Mouse (Mus musculus) kidney, adult 8-10 months (tissue): ENCODE results near the gene Zc3h7a.
"Not testable (repeated sequence)": the region's sequence is repeated elsewhere in the genome, so short reads cannot be mapped to it uniquely, and the experiment has no call there.

Experiments
- DNase-seq, 2 experiments: peaks; one replicate each; pipeline ENCODE4 v3.0.0; 2022

Zc3h7a gene

DNA sequence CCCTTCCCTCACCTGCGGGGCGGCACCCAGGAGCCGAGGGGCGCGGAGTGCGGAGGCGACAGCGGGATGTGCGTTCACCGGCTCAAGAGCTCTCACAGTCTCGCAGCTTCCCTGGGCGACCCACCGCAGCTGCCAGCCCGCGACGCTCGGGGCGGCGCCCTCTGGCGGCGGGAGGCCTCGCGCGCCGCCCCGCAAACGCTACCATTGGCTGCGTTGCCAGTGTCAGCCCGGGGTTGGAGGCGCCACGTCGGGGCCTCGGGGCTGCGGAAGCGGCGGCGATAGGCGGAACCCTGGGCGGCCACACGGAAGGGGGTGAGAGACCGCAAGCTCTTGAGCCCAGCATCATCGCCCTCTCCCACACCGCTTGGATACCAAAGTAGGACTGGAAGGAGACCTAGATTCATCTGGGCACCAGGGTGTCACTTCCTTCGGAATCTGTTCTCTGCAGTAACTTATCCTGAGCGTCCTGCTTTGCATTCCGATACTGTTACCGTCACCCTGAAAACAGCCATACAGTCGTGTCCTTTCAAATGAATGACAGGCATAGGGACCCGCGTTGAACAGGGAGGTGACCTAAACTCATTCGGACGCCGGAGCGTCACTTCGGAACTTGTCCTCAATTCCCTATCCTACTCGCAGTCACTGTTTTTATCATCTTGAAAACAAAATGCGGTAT is at the start of gene Zc3h7a:
TSS of gene Zc3h7a (minus strand) at position 186 of the 676 bp plus-strand sequence.
- peak; percentile 86 to 89 for DNase-seq

DNA sequence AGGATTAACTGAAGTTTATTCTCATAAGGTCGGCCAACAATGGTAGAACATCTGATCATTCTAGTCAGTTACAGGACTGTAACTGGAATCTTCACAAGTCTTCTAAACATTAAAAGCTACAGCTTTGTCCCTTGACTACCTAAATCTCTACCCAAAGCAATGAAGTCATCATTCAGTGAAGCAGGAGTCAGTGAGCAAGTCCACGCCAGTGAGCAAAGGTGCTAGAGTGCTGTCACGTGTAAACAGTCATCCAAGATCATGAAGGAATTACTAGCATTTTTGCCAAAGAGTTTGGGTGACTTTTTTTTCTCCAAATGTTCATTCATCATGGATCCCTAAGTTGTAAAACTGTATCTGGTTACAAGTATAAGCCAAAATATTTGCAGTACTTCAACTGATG is 41.6 kb upstream of the Zc3h7a start:
- DNase-seq = no peak

DNA sequence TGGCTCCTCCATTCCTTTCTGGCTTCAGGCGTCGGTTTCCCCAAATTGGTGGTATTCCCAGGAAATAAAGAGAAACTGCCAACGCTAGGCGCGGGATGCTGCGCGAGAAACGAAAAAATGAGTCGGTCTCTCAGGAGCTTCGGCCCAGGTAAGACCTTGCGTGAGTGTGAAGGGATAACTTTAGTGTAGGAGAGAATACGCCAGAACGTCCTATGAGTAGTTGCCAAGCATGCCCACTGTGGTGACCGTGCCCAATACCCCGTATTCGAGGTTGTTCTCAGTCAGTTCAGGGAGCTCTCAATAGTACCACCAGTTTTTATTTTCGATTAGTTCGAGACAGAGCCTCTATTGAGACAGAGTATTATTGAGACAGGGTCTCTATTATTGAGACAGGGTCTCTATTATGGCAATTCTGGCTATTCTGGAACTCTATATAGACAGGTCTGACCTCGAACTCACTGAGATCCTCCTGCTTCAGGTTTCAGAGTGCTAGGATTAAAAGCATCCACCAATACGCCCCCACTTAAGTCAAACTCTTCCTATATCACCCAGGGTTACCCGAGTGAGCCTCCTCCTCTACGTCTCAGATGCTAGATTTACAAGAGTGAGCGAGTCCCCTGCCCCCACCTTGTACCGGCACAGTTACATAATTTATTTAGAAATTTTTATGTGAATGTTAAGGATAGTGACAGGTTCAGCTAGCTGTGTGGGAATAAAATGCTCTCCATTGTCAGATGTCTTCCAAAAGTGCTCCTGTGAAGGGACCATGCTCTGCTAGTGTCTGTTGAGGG is 27.6 kb upstream of the Zc3h7a start:
- peak in 1 of 2 experiments; percentile 4 for DNase-seq

DNA sequence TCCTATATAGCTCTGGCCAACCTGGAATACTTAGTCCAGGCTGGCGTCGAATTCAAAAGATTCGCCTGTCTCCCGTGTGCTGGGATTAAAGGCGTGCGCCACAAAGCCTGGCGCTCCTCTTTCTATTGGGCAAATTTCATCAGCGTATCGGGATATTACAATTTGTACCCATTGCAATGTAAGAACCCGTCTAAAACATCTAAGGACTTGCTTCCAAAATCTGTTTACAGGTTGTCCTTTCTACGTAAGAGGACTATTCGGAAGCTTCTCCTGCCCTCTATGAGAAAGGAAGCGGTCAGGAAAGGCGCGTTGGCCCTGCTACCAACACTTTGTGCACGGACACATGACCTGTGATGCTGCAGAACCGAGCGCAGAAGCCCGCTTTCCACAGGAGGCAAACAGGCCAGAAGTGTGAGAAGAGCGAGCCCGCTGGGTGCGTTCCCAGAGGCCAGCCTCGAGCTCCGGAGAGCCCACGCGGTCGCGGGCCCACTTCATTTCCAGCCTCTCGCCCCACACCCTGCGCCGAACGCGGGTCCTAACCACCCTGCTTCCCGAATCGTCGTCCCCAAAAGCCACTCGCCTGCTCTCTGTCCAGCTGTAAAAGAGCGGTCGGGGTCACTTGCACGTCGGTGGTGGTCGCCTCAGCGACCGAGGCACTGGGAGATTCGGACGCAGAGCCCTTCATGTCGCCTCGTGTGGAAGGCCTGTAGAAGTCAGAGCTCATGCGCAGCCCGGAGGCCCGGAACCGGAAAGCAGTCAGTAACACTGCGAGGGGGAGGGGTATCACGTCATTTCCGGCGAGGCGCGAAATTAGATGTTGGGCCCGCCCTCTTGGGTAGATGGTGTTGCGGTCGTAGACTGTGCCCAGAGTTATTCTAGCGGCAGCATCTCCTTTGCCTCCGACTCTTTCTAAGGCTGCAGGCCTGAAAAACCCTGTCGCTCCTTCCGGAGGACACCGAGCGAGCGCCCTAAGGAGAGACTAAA is 26.7 kb upstream of the Zc3h7a start, which contains the start of gene Rsl1d1:
TSS of gene Rsl1d1 (minus strand) at position 761 of the 984 bp plus-strand sequence.
- peak; percentile 90 to 93 for DNase-seq

DNA sequence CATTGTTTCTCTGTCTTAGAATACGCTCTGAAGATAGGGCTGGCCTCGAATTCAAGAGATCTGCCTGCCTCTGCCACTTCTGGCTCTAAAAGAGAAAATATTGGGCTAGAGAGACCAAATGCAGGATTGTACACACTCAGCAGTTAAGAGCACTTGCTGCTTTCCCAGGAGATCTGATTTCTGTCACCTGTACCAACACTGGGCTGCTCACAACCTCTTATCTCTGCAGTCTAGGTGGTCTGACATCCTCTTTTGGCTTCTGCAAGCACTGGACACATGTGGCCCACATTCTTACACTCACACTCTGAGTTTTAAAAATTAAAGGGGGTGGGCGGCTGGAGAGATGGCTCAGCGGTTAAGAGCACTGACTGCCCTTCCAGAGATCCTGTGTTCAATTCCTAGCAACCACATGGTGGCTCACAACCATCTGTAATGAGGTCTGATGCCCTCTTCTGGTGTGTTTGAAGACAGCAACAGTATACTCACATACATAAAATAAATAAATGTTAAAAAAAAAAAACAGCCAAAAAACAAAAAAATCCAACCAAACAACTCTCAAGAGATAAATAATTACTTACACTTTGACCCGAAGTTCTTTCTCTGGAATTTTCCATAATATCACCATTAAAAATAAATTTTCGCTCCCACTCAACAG is 25.7 kb upstream of the Zc3h7a start:
- DNase-seq = no peak

DNA sequence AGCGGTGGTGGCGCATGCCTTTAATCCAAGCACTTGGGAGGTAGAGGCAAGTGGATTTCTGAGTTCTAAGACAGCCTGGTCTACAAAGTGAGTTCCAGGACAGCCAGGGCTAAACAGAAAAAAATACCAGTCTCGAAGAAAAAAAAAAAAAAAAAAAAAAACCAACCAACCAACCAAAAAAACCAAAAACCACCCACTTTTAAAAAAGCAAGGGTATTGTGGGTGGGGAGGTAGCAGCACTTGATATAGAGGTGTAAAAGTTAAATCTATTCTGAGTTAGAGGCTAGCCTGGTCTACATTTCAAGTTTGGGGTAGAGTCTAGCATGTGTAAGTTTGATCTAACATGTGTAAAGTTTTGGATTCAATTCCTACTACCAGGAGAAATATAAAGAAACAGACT is 24.1 kb upstream of the Zc3h7a start:
- DNase-seq = no peak

DNA sequence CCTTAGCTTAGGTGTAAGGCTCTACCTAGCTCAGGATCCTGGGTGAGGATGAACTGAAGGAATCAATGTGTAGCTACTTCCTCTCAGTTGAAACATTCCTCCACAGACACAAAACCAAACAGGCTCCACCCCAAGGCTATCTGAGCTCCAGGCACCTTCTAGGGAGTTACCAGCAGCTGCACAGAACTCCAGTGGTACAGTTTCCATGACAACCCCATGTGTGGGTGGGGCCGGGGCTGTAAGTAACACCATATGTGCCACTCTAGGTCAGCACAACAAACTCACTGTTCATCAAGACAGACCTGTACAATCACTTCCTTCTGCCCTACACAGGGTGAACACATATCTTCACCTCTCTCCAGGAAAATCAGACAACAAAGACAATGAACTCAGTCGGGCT is 22.3 kb upstream of the Zc3h7a start:
- DNase-seq = no peak

DNA sequence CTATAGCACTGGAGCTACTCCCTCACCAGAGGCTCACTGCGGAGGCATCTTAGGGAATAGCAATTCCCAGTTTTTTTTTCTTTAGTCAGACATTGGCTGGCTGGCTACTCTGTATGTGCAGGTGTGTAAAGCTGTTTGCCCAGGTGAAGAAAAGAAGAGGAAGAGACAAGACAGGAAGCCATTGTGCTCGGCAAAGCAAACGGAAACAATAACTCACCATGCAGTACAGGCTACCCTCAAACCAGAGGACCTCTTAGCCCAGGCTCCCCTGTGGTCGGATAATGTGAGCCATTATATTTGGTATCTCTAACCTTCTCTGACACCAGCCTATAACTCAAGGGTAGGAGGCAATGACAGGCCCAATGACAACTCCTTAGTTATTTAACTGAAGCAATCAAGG is 20.9 kb upstream of the Zc3h7a start:
- no peak for DNase-seq

DNA sequence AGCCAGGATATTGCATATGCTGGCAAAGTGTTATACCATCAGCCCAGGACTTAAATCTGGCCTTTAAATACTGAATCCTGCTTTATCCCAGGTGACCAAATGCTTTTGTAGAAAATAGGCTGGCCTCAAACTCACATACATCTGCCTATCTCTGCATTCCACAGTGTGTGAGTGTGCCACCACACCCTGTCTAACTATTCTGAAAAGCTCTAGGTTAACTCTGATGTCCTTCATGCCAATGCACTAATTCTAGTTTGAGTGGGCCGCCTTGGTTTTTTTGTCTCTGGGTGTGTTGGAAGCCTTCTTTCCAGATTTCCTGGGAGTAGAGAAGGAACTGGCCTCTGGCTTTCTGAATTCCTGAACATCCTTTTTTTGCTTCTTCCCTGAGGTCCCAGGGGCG is 17.0 kb upstream of the Zc3h7a start:
- no peak for DNase-seq

DNA sequence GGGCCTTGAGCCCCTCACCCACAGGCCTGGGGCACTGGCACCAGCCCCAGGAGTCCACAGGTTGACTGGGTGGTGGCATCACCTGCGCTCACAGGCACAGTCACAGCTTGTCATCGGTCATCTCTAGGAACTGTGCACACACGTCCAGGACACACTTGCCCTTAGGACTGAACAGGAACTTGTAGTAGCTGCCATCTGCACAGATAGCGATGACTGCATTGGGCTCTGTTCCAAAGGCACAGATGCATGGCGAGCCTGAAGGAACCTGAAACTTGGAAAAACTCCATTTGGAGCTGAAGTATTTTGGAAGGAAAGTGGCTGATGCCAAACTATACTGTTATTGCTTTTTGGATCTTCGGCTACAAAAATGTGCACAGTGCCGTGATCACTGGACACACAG is 14.0 kb upstream of the Zc3h7a start:
- DNase-seq = no peak

DNA sequence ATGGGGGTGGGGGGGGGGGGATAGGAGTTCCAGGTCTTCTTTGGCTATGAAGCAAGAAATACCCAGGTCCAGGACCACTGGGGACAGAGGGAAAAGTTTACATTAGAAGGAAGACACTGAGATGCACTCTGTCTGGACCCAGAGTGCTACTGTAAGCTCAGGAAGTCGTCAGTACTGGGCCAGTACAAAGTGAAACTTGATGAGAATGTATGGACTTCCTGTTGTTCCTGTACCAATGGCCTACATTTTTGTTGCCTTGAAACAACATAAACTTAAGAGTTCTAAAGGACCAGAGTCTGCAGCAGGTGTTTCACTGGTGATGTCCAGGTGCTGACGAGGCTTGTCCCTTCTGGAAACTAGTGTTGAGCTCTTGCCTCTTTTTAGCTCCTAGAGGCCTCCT is 1.2 kb upstream of the Zc3h7a start:
- DNase-seq = no peak

DNA sequence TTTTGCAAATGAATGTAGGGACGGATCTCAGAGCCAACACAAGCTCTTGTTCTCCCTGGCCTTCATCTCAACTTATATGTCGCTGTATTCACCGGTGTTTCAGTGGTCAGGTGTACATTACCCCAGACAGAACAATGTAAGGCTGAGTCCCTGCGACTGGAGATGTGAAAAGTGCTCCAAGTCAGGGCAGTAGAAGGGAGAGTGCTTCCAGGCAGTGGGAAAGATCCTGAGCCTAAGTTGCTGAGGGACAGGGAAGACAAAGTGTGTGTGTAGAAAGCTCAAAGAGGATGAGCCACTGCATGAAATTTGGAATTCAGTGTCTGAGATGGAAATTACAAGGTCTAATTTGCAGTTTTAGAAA is 671 bp upstream of the Zc3h7a start:
- no peak for DNase-seq

DNA sequence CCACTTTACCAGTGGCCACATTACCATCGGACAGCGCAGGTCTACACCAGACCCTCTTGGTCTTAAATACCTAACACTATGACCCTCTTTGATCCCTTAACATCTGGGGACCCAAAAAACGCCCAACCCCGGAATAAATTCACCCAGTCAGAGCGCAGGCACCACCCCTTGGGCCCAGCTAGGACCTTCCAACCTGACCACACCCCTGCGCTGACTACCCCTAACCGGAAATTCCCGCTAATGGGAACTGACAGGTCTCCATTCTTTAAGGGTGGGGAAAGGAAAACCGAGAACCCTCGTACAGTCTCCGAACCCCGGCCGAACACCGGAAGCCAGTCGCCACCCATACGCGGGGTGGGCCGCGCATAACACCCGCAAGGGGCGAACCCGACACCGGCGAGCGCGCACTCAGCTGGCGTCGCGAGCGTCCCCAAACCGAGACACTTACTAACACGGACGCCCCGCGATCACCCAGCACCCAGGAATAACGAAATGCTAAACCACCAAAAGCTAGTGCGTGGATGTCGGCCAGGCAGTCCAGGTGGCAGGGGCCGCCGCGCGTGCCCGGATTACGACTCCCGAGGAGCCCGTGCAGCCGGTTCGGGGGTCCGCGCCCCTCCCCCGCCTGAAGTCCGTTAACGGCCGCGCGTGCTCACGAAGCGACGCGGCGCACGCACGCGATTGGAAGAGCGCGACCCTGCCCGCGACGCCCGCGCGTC is 545 bp downstream of the Zc3h7a start:
- peak; percentile 64 to 68 for DNase-seq

DNA sequence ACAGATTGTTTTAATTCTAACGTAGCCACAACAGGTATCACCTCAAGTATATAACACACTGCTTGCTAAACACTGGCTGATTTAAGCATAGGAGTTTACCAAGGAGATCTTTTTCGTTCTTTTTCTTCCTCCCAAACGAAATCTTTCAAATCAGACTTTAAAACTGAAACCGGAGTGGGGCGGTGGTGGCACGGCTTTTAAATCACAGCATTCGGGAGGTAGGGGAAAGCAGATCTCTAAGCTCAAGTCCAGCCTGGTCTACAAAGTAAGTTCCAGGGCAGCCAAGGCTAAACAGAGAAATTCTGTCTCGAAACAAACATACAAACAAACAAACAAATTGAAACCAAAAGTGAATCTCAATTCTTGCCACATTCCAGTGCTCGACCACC is 1.1 kb downstream of the Zc3h7a start:
- DNase-seq = no peak

DNA sequence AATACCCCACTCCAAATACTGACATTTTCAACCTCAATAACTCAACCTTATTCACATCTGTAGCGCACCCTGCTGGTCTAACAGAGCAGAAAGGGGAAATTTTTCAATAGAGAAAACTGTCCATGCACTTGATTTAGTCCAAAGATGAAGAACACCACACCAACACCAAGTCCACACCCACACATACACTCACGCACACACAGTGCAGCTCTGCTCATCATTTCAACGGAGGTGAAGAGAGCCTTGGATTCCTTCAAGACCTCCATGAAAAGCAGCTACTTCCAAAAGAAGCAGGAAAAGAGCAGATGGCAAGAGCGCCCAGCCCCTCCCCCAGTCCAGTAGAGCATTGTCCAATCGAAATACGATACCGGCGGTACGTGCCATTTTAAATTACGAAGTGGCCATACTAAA is 1.5 kb downstream of the Zc3h7a start:
- DNase-seq = peak; percentile 41 to 58

DNA sequence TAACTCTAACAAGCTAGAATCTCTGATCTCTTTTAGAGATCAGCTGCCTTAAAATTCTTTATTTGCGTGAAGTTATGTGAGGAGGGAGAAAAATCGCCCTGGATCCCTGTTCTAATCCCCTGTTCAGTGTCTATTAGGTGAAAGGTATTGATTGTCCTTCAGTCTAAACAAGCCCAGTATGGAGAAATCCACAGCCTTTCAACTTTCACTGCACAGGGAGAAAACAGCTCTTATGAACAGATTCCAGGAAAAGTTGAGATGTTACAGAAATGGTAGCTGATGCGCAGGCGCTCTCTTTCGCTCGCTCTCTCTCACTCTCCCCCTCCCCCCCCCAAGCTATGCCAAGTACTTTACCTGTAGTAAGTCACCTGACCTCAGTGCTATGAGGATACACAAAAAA is 4.5 kb downstream of the Zc3h7a start:
- DNase-seq = no peak

DNA sequence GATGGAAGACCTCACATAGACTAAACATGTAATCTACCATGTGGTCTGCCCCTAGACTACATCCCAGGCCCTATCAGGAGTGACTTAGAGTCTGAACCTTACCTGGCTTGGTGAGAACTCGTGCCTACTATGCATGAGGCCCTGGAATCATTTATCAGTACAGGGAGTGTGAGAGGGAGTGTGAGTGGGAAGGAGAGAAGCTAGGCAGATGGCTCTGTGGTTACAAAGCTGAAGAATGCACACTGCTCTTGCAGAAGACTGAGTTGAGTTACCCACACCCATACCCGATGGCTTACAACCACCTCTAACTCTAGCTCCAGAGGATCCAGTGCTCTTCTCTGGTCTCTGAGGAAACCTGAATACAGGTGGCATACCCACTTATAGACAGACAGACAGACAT is 9.8 kb downstream of the Zc3h7a start:
- no peak for DNase-seq

DNA sequence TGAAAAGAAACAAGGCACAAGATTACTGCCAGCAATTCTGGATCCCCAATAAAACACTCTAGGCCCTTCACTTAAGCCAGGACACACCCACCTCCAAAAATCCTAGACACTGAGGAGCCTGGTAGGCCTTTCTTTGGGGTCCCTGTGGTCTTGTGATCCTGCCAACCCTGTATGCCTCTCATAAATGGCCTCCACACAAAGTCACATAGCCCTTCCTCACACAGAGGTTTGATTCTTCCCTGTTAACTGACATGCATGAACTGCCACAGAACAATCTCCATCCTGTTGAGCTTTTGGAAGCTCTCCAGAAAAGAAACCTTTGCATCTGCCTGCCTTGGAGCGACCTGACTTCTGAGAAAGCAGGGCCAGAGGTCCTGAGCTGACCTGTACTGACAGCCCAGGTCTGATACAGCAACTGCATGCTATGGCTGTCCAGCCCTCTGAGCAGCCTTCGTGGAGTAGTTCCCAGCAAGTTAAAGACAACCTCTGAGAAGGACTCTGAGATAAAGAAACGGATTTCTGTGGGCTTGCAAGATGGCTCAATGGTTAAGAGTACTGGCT is 11.4 kb downstream of the Zc3h7a start:
- DNase-seq = peak; percentile 29 to 35

DNA sequence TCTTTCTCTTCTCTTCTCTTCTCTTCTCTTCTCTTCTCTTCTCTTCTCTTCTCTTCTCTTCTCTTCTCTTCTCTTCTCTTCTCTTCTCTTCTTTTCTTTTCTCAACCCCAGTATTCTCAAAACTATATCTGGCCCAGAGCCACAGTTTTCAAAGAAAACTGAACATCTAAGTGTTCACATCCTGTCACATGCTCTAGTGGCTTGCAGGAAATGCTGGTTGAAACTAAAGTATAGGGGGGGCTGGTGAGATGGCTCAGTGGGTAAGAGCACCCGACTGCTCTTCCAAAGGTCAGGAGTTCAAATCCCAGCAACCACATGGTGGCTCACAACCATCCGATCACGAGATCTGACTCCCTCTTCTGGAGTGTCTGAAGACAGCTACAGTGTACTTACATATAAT is 18.5 kb downstream of the Zc3h7a start:
- not testable (repeated sequence) for DNase-seq

DNA sequence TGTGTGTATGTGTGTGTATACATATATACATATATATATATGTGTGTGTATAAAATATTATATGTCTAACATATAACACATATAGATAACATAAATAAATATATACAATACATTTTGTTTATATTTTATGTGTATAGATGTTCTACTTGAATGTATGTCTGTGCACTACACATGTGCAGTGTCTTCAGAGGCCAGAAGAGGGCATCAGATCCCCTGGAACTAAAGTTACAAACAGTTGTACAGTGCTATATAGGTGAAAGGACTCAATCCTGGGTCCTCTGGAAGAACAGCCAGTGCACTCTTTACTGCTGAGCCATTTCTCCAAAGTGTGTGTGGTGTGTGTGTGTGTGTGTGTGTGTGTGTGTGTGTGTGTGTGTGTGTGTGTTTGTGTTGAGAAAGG is 21.7 kb downstream of the Zc3h7a start:
- DNase-seq = no peak

DNA sequence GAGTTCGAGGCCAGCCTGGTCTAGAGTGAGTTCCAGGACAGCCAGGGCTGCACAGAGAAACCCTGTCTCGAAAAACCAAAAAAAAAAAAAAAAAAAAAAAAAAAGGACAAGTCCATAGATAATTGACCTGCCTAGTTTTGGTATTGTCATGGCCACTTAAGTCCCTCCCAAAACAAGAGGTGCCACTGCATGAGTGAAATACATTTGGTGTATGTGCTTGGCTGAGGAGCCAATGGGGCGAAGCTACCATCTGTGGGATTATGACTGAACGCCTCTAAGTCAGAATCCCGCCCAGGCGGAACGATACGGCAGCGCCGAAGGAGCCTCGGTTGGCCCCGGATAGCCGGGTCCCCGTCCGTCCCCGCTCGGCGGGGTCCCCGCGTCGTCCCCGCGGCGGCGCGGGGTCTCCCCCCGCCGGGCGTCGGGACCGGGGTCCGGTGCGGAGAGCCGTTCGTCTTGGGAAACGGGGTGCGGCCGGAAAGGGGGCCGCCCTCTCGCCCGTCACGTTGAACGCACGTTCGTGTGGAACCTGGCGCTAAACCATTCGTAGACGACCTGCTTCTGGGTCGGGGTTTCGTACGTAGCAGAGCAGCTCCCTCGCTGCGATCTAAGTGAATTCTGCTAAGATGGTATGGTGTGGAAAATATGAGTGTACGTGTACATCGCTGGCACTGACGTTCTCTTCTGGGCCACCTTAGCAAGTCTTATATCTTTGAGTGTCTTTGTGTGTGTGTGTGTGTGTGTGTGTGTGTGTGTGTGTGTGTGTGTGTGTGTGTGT is 32.3 kb downstream of the Zc3h7a start:
- DNase-seq = peak; percentile 95 to 100
